Mouse (Mus musculus) embryonic facial prominence, embryonic 10.5 days (tissue): ENCODE data around the gene Cnih1. TPM values are rescaled to one million over a fixed set of nuclear protein-coding genes. Genes with fewer than 3 reads are reported as not detected.
"Not testable (repeated sequence)": the region's sequence is repeated elsewhere in the genome, so short reads cannot be mapped to it uniquely, and the experiment has no call there.

Experiments
- DNase-seq: peaks from one replicate; pipeline ENCODE4 v3.0.0-alpha.2; 2017; ENCODE audit warnings: low spot score
- H3K27ac ChIP-seq: fragments of 300-500 bp; sonication (generic); replicated peaks from 2 replicates; pipeline ENCODE4 v1.5.1; 2016; ENCODE audit warnings: mild to moderate bottlenecking
- H3K27me3 ChIP-seq: fragments of 300-500 bp; sonication (generic); replicated peaks from 2 replicates; pipeline ENCODE4 v1.6.1; 2016; ENCODE audit warnings: low read depth, mild to moderate bottlenecking; ENCODE audit not compliant: poor library complexity, severe bottlenecking
- H3K36me3 ChIP-seq: fragments of 300-500 bp; sonication (generic); replicated peaks from 2 replicates; pipeline ENCODE4 v1.6.1; 2016; ENCODE audit warnings: mild to moderate bottlenecking, moderate library complexity
- H3K4me1 ChIP-seq: fragments of 300-500 bp; sonication (generic); 2 replicates; pipeline ENCODE4 v1.6.1; 2016
- H3K4me3 ChIP-seq: fragments of 300-500 bp; sonication (generic); 2 replicates; pipeline ENCODE4 v1.5.1; 2016; ENCODE audit warnings: mild to moderate bottlenecking, moderate library complexity
- H3K9me3 ChIP-seq: fragments of 300-500 bp; sonication (generic); 2 replicates; pipeline ENCODE4 v1.6.1; 2016; ENCODE audit warnings: mild to moderate bottlenecking
- WGBS: fragments of 180-500 bp; shearing (Covaris S2); methylation state at CpG from one replicate; pipeline ENCODE4 v1.1.7; 2016; 5-methylcytosine and 5-hydroxymethylcytosine counted together
- polyA plus RNA-seq: library from polyadenylated mRNA; unstranded; fragments of >200 nt; fragmentation: Nextera tagmentation; extraction: Ambion mirVana; gene quantifications from 2 replicates; pipeline ENCODE4 v1.2.1, GENCODE M21; 2016

The Cnih1 gene
- polyA plus RNA-seq, 1 experiment from 2014 or later = 191 TPM

GRCm38 (mm10) chr14:46782187-46782828 is 5.9 kb downstream of the Cnih1 start:
- Histone ChIP-seq H3K27me3 (no peaks in the 10 kb centered on the region), H3K27ac (no peak overlapping the region), H3K4me1 (peaks cover 15% of the 10 kb centered on the region), H3K4me3 (no peak overlapping the region), H3K9me3 (peaks cover 19% of the 10 kb centered on the region), H3K36me3 (peaks cover 81% of the 10 kb centered on the region)
- WGBS = 92% methylated on average over 8 of the region's 8 CpGs
- no peak for DNase-seq

- Histone ChIP-seq H3K36me3 (peaks cover 93% of the 10 kb centered on the region), H3K9me3 (peaks cover 19% of the 10 kb centered on the region), H3K27me3 (no peaks in the 10 kb centered on the region), H3K4me3 (no peak overlapping the region), H3K27ac (no peak overlapping the region), H3K4me1 (peaks cover 5% of the 10 kb centered on the region)
- WGBS = 96% methylated on average over 7 of the region's 7 CpGs
- DNase-seq = no peak
Measured at GRCm38 (mm10) chr14:46781086-46781485, 7.1 kb downstream of the Cnih1 start.

- H3K36me3 ChIP-seq = peaks cover 100% of the 10 kb centered on the region
- no peak overlapping the region for H3K4me3 ChIP-seq
- H3K9me3 ChIP-seq = peaks cover 19% of the 10 kb centered on the region
- no peaks in the 10 kb centered on the region for H3K27me3 ChIP-seq
- no peak for DNase-seq
- 91% methylated on average over 7 of the region's 7 CpGs for WGBS
- H3K27ac ChIP-seq = no peak overlapping the region
- no peaks in the 10 kb centered on the region for H3K4me1 ChIP-seq
Measured at GRCm38 (mm10) chr14:46779217-46779616, 9.0 kb downstream of the Cnih1 start.

GRCm38 (mm10) chr14:46778756-46779155 is 9.5 kb downstream of the Cnih1 start:
- H3K27me3 ChIP-seq = no peaks in the 10 kb centered on the region
- no peak for DNase-seq
- 97% methylated on average over 9 of the region's 9 CpGs for WGBS
- no peak overlapping the region for H3K4me3 ChIP-seq
- H3K4me1 ChIP-seq = no peaks in the 10 kb centered on the region
- H3K9me3 ChIP-seq = peaks cover 19% of the 10 kb centered on the region
- no peak overlapping the region for H3K27ac ChIP-seq
- H3K36me3 ChIP-seq = peaks cover 100% of the 10 kb centered on the region

GRCm38 (mm10) chr14:46770036-46770435 is 18.2 kb downstream of the Cnih1 start:
- H3K27me3 ChIP-seq = no peaks in the 10 kb centered on the region
- no peak for DNase-seq
- H3K4me1 ChIP-seq = no peaks in the 10 kb centered on the region
- 91% methylated on average over 6 of the region's 6 CpGs for WGBS
- peaks cover 82% of the 10 kb centered on the region for H3K36me3 ChIP-seq
- H3K27ac ChIP-seq = no peak overlapping the region
- no peak overlapping the region for H3K4me3 ChIP-seq
- H3K9me3 ChIP-seq = no peaks in the 10 kb centered on the region

- H3K4me3 ChIP-seq = no peak overlapping the region
- H3K27me3 ChIP-seq = no peaks in the 10 kb centered on the region
- no peak overlapping the region for H3K27ac ChIP-seq
- H3K36me3 ChIP-seq = peaks cover 67% of the 10 kb centered on the region
- H3K4me1 ChIP-seq = no peaks in the 10 kb centered on the region
- no peak for DNase-seq
- no peaks in the 10 kb centered on the region for H3K9me3 ChIP-seq
- 89% methylated on average over 12 of the region's 12 CpGs for WGBS
Measured at GRCm38 (mm10) chr14:46767116-46767515, 21.1 kb downstream of the Cnih1 start.

- Histone ChIP-seq H3K27me3 (no peaks in the 10 kb centered on the region), H3K27ac (peak overlapping the region; percentile 90), H3K4me1 (peaks cover 13% of the 10 kb centered on the region), H3K4me3 (peak overlapping the region; percentile 86), H3K9me3 (no peaks in the 10 kb centered on the region; the same call in 1 of the 2 replicates), H3K36me3 (peaks cover 17% of the 10 kb centered on the region)
- DNase-seq = no peak
- 52% methylated on average over 6 of the region's 6 CpGs for WGBS
Measured at GRCm38 (mm10) chr14:46761186-46761585, 27.0 kb downstream of the Cnih1 start.

- Histone ChIP-seq H3K36me3 (peaks cover 17% of the 10 kb centered on the region), H3K27ac (peak within 1 kb of the TSS; percentile 90), H3K4me1 (peaks cover 13% of the 10 kb centered on the region), H3K27me3 (no peaks in the 10 kb centered on the region), H3K4me3 (peak within 1 kb of the TSS; percentile 86), H3K9me3 (no peaks in the 10 kb centered on the region; the same call in 1 of the 2 replicates)
- peak; percentile 93 for DNase-seq
- WGBS = under 1% methylated on average over 54 of the region's 54 CpGs
Measured at GRCm38 (mm10) chr14:46760355-46761029, 27.7 kb downstream of the Cnih1 start, which contains the start of gene Cdkn3. Cdkn3 (plus strand) TSS chr14:46760541.

GRCm38 (mm10) chr14:46759970-46760354 is 28.2 kb downstream of the Cnih1 start:
- H3K4me3 ChIP-seq = peak overlapping the region; percentile 86
- H3K4me1 ChIP-seq = peaks cover 13% of the 10 kb centered on the region
- H3K36me3 ChIP-seq = peaks cover 14% of the 10 kb centered on the region
- H3K27ac ChIP-seq = 0 out of 2 replicates have a peak overlapping the region, but pooled peaks have one; percentile 7
- no peaks in the 10 kb centered on the region; the same call in 1 of the 2 replicates for H3K9me3 ChIP-seq
- WGBS = under 1% methylated on average over 7 of the region's 7 CpGs
- no peaks in the 10 kb centered on the region for H3K27me3 ChIP-seq
- no peak for DNase-seq

GRCm38 (mm10) chr14:46757736-46758135 is 30.5 kb downstream of the Cnih1 start:
- DNase-seq = no peak
- H3K27ac ChIP-seq = no peak overlapping the region
- no peaks in the 10 kb centered on the region; the same call in 1 of the 2 replicates for H3K9me3 ChIP-seq
- H3K4me3 ChIP-seq = no peak overlapping the region
- 54% methylated on average over 9 of the region's 9 CpGs for WGBS
- no peaks in the 10 kb centered on the region for H3K36me3 ChIP-seq
- no peaks in the 10 kb centered on the region for H3K27me3 ChIP-seq
- H3K4me1 ChIP-seq = peaks cover 13% of the 10 kb centered on the region

GRCm38 (mm10) chr14:46755851-46756250 is 32.4 kb downstream of the Cnih1 start:
- no peak overlapping the region for H3K27ac ChIP-seq
- DNase-seq = no peak
- H3K27me3 ChIP-seq = no peaks in the 10 kb centered on the region
- no peaks in the 10 kb centered on the region; the same call in 1 of the 2 replicates for H3K9me3 ChIP-seq
- H3K4me1 ChIP-seq = peaks cover 4% of the 10 kb centered on the region
- no peaks in the 10 kb centered on the region for H3K36me3 ChIP-seq
- no peak overlapping the region for H3K4me3 ChIP-seq
- 93% methylated on average over 8 of the region's 8 CpGs for WGBS

- H3K27ac ChIP-seq, H3K9me3 ChIP-seq, H3K27me3 ChIP-seq, H3K4me1 ChIP-seq, H3K36me3 ChIP-seq, DNase-seq, H3K4me3 ChIP-seq: not testable (repeated sequence)
- 71% methylated on average over 10 of the region's 10 CpGs for WGBS
Measured at GRCm38 (mm10) chr14:46754371-46754770, 33.8 kb downstream of the Cnih1 start.

- H3K27me3 ChIP-seq = no peaks in the 10 kb centered on the region
- WGBS = 93% methylated on average over 8 of the region's 8 CpGs
- H3K4me1 ChIP-seq = no peaks in the 10 kb centered on the region
- no peaks in the 10 kb centered on the region for H3K36me3 ChIP-seq
- H3K4me3 ChIP-seq = no peak overlapping the region
- H3K27ac ChIP-seq = no peak overlapping the region
- no peaks in the 10 kb centered on the region for H3K9me3 ChIP-seq
- DNase-seq = no peak
Measured at GRCm38 (mm10) chr14:46745413-46745812, 42.8 kb downstream of the Cnih1 start.
